Mouse (Mus musculus) thymus, postnatal 14 days (tissue): ENCODE measurements at regions not wholly inside any gene's neighbourhood (a gene's known extent, or its start where the extent isn't known, plus 50 kb on each side); places are given as distances from the start of the nearest gene placed in this dataset.

Experiments
- DNase-seq: peaks from one replicate; pipeline ENCODE4 v3.0.0; 2021

DNA sequence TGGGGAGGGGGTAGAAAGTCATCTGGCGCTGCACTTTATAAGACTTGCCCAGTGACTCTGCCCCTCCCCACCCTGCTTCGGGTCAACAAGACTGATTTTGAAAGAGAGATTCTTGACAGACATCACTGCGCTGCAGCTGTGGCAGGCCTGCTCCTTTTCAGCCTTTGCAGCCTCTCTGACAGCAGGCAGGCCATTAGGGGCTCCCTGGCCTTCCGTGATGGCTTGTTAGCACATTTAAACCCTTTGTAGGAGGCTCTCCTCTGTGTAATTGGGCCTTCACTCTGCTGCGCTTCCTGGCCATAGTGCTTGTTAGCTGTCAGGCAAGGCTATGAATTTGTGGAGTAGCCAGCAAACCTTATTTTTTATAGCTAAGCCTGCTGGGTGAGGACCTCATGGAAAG lies 232.3 kb upstream of the Wscd1 start:
- DNase-seq, result no peak

DNA sequence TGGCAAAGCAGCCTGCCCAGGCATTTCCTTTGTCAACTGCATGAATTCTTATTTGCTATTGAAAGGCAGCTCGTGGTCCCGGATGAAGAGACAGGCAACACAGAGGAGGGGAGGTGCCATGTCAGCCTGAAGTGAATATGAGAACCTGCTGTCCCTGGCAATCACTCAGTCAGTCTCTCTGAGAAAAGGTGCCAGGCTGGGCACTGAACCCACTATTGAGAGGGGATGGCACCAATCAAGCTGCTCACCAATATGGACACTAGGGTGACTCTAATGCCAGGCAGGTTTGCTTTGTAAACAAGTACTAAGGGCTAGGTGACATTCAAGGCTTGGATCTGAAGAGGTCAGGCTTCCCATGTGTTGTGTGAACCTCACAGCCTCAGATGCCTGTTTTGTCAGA lies 222.0 kb upstream of the Wscd1 start:
- DNase-seq, result no peak

DNA sequence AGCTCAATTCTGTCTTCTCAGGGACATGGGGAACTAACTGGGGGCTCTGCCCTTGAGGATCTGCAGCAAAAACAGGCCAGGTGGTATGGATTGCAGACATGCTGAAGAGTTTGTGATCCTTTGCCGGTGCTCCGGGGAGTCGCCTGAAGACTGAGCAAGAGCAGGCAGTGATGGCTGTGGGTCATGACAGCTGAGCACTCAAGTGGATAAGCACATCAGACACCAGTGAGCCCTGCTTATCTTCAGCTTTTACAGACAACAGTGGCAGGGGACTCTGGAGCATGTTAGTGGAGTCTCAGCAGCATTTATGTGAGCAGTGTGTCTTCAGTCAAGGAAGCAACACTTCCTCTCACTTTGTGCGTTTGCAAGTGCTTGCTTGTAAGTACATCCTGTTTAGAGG lies 221.1 kb upstream of the Wscd1 start:
- no peak for DNase-seq

DNA sequence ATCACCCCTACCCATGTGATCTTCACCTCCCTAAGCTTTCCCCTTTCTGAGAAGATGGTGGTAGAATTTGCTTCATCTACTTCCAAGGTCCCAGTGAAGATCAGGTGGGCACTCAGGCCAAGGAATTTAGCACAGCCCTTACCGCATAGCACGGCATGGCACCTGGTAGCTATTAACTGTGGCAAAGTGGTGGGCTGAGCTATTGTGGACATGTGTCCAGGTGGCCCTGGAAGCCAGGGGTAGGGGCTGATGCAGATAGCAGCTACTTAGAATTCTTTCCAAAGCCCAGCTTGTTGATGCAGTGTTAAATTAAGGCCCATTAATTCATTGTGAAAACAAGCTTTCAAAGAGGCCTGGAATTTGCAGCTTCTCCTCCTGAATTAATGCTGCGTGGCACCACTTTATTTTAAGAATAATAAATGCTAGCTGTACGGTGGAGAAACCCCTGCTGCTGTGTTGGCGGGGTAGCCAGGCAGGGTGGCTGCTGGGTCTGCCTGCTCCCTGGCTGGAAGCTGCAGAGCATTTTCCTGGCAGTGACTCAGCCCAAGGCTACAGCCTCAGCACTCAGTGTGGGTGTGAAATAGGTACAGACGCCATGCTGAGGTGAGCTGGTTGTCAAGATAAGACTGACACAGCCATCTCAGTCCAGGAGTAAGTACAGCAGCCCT lies 208.4 kb upstream of the Wscd1 start:
- DNase-seq, result no peak

DNA sequence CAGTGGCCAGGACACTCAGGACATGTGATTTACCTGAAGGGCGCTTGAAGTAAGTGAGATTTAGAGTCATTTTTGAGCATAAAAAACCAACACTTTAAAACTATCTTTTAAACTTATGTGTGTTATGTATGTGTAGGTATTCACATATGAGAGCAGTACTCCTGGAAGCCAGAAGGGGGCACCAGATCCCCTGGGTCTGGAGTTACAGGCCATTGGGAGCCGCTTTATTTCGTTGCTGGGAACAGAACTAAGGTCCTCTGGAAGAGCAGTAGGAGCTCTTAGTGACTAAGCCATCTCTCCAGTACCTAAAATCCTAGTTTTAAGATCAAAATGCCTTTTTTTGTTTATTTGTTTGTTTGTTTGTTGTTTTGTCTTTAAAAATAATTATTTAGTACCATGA lies 192.3 kb upstream of the Wscd1 start:
- DNase-seq, result no peak

DNA sequence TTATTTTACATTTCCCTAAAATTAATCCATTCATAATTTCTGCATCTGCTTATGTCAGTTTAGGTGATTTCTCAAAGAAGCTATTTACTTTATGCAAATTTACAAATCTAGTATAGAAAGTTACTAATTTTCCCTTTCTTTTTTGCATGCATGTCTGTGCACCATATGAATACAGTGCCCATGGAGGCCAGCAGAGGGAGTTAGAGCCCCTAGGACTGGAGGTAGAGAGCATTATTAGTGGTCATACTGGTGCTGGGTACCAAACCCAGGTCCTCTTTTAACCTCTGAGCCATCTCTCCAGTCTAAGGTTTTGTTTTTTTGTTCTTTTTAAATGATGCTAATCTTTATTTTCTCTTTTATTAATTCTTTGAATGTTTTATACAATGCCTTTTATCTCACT lies 184.9 kb upstream of the Wscd1 start:
- DNase-seq, result peak; percentile 13

DNA sequence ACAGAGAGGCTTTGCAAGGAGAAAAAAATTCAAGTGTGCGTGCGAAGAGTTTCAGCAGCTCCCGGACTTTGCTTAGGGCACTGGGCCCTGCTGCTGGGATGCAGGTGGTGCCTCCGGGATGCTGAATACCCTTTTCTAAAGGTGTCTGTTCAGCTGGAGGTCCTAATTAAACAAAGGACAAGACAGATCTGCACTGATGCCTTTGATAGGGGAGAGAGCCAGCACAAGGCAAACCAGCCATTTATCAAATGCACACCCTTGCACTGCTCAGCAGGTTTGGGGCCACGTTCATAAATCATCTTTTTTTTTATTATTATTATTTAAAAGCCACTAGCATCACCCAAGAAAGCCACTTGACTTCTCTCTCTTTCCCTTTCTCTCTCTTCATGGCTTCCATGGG lies 172.9 kb upstream of the Wscd1 start:
- DNase-seq, result no peak

DNA sequence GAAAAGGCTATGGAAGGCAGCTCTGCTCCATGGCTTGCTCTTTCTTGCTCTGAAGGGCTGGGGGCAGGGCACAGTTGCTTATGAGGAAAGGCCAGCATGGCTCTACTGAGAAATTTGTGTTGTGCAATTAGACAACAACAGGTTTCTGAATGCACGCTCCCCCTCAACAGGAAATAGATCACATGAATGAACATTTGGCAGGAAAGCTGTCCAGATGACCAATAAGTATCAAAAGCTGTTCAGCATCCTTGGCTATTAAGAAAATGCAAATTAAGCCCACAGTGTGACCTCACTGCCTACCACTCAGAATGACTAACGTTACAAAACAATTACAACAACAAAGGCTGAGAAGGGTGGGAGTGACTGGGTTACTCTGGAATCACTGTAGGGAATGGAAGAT lies 167.9 kb upstream of the Wscd1 start:
- no peak for DNase-seq

DNA sequence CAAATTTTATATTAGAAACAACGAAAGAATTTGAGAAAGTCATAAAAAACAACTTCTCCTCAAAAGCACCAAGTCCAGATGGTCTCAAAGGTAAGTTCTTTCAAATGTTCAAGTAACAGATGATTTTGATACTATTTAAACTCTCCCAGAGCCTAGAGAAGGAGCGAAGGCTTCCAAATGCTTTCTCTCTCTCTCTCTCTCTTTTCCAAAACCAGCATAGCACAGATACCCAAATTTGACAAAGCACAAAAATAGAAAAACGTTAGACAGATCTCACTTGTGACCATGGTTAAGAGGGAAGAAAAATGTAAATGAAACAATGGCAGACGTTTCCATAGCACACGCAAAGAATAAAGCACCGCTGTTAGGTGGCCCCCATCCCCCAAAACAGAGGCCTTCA lies 158.7 kb upstream of the Wscd1 start:
- DNase-seq, result no peak

DNA sequence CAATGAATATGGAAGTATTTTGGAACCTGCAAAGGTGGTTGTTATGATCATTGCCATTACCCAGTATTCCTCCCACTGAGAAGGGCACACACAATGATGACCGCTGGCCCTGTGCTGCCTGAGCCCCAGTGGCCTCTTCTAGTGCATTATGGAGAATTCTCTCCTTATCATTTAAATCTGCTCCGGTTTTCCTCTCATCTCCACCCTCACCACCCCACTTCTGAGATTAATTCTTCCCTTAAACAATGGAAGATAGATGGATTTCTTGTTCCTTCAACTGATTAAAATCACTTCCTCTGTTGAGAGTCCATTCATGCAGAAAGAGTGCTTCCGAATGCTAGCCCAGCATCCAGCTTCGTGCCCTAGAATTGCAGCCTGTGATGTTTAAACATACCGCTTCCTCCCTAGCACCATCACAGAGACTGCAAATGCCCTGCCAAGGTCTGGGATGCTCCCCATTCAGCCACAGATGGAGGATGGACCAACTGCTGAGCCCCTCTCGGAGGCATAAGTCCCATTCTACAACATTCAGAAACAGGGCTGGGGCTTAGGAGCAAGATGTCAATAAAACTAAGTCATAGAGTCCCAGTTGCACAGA lies 155.4 kb upstream of the Wscd1 start:
- no peak for DNase-seq

DNA sequence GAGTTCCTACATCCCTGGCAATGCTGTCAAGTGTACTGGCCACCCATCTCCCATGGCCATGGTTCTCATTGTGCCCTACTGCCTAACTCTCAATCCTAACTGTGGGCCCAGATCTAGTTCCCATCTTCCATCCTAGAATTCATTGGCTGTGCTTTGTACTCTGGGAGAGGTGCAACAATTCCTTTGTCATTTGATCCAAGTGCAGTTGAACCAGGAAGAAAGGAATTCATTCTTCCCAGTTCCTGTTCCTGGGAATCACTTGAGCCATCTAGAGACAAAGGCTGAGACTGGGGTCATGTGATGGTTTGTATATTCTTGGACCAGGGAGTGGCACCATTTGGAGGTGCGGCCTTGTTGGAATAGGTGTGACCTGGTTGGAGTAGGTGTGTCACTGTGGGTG lies 152.0 kb upstream of the Wscd1 start:
- no peak for DNase-seq

DNA sequence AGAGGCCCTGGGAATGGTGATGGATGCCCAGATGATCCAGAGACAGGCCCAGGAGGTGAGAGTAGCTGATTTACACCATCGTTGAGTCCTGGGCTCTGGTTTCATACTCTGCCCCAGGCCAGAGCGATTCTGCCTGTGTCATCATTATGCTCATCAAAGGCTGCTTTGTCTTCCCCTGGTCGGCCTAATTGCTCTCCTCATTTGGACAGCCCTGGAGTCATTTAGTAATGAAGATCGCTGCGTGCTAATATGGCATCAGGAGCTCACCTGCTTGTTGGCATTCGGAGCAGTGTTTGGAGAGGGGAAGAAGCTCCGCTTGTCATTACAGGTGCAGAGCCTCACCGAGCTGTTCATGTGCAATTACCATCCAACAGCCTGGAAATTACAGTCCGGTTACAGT lies 138.9 kb upstream of the Wscd1 start:
- DNase-seq, result no peak

DNA sequence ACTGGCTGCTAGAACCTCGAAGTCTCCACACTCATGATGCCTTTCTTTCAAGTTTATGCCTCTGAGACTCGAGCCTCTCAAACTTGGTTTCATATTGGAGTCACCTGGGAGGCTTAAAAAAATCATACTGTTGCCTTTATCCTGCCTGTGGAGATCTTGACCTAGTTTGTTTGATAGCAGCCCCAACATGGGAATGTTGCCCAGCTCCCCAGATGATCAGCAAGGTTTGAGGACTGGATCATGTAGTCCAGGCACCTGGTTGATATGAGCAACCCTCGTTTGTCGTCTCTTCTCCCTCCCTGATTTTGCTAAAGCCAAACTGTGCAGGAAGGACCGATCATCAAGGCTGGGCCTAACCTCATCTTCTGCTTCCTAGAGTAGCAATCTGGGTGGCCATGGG lies 134.2 kb upstream of the Wscd1 start:
- DNase-seq, result no peak

DNA sequence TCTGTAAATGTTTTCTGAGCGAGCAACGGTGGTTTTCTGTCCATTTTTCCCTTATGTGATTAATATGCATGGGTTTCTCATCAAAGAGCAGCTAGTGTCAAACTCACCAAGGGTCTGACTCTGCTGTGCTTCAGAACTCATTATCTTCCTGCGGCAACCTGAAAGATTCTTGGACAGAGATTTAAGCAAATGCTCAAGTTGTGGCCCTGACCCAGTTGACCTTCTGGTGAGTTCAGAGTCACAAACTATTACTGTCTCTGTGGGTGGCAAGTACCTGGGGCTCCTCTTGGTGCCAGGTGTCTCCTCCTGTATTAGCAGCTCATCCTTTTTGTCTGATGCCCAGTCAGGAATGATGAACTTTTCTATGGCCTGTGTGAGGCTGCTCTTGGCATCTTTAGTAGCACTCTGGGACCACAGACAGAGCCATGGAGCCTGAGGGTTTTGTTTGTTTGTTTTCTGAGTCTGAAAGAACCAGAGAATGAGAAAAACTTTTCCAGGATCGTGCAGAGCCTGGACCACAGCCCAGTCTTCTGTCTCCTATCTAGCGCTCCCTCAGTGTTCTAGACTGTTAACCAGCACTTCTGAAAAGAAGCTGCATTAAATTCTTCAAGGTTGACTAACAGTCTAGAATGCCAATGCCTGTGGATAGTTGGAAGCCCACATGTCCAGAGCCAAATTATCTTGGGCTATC lies 124.1 kb upstream of the Wscd1 start:
- no peak for DNase-seq

DNA sequence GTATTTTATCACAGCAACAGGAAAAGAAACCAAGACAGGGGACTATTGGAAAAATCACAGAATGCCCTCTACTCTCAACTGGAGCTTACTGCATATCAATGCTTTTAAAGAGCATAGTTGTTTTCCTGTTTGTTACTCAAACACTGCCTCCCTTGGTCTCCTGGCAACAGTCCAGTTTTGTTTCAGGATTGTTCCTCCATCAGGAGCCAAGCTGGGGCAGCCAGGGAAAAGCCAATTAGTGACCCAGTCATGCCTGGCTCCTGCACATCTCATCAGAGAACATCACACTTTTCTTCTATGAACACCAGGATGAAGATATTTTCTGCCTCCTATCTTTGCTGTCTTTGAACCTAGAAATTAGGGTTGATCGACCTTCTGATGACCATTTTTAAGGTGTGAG lies 113.6 kb upstream of the Wscd1 start:
- DNase-seq, result no peak

DNA sequence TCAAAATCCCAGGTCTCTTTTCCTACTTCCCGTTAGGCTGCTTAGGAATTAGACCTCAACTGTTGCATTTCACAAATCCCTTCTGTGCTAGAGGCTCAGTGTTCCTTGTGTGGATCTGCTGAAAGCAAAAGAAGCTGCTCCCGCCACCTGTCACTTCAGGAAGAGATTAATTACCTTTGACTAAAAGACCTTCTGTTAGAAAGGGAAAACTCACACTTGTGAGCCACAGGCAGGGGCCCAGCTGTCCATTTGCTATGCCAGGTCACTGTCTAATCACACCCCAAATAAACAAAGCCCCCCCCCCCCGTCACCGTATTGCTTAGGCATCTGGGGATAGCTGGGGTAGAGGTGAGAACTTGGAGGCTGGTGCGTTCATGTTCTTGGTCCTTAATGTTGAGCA lies 112.9 kb upstream of the Wscd1 start:
- DNase-seq, result no peak

DNA sequence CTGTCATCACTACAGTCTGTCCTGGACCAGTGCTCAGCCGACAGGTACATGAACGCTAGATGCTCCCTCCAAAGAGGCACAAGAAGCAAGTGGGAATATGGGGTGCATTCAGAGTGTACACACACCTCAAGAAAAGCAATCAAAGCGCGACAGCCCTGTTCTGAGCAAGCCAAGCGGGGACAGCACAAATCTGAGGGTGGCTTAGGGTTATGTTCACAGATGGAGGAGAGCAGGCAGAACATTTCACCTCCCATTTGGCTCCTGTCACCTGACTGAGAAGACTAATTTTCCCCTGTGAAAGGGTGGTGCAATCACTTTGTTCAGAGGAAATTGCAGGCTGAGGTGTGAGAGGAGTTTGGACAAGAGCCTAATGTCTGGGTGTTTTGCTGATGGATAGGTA lies 106.8 kb upstream of the Wscd1 start:
- DNase-seq, result no peak

DNA sequence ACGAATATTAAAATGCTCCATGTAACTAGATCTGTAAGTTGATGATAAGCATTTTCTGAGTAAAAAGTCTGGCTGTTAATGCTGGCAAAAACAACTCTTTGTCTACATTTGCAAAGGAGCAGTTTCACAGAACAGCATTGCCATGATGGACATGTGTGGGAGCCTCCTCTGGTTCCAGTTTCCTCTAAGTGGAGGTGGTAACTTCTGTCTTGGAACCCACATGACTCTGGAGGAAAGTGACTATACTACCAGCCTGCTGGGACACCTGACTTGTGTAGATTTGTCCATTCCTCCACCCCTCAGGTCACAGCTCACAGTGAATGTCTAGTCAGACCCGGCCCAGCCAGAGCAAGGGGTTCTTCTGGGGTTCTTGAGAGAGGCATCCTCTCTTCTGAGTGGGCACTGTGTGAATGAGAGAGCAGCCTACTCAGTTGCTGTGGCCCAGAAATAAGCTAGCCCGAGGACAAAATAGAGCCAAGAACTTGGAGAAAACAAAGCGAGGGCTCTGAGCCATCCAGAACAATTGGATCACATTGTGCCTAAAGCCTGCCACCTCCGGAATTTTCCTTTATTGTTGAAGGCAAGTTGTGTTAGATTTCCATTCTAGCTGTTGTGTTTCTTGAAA lies 97.9 kb upstream of the Wscd1 start:
- DNase-seq, result no peak

DNA sequence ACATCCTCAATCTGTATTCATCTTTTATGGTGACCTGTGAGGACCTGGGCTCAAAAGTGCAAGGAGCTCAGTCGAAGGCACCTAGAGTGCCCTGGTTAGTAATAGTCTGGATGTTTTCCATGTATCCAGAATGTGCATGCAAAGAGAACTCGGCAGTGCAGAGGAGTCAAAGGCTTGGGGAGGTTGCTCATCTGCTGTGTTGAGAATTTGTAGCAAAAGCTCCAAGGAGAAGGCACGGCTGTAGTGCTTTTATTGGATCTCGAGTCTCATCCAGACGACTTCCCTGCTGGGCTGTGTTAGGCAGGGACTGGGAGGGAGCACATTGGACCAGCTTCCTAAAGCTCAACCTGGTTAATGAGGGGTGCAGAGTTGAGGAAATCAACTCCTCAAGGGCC lies 97.3 kb upstream of the Wscd1 start:
- no peak for DNase-seq

DNA sequence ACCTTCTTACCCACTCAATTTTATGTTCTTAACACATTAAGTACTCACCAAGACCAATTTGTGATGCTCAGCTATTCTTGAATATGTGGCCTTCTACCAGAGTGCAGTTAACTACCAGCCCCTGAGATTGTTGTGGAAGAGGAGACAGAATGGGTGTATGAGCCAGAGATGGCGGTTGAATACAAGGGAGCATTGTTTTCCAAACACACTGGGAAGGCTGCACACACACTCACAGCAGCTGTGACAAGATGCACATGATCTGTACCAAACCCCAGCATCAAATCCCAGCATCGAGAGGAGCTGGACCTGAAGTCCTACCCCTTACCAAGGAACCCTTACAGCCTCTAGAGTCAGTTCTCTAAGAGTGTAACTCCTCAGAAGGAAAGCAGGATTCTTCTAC lies 91.4 kb upstream of the Wscd1 start:
- DNase-seq, result no peak

DNA sequence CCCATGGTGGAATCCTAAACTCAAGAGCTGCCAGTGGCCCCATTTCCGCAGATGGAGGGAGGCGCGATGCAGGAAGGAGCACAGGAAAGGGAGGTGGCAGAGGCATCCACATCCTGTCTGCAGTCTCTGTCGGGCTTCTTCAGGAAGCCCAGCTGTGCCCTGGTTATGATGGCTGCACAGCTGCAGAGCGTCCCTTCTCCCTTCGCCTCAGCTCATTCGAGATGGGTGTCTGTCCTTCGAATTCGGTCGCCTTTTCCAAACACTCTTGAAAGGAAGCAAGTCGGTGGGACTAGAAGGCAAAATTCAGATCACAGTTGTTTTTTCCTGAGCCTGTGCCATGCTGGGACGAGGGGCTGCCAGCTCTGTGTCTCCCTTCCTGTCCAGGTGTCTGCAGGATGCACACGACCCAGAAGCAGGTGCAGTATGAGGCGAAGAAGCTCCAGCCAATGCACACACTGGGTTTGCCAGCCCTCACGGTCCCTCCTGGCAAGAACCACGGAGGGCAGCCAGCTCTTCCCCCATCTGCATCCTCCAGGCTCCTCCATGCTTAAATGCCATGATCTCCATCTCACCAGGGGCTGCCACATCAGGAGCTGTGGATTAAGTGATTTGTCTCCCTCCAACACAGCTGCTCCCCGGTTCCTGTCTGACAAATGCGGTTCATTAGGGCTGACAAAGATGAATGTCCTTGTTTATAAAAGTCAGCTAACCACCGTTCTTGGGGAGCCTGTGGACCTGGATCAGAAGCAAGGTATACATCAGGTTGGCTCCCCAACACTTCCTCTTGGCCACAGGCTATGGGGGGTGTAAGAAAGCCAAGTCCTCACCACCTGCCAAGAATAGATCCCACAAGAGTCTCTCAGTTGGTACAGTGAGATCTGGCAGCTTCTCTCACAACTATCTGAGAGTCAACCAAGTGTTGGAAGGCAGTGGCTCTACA lies 79.3 kb upstream of the Wscd1 start:
- peak; percentile 78 for DNase-seq

DNA sequence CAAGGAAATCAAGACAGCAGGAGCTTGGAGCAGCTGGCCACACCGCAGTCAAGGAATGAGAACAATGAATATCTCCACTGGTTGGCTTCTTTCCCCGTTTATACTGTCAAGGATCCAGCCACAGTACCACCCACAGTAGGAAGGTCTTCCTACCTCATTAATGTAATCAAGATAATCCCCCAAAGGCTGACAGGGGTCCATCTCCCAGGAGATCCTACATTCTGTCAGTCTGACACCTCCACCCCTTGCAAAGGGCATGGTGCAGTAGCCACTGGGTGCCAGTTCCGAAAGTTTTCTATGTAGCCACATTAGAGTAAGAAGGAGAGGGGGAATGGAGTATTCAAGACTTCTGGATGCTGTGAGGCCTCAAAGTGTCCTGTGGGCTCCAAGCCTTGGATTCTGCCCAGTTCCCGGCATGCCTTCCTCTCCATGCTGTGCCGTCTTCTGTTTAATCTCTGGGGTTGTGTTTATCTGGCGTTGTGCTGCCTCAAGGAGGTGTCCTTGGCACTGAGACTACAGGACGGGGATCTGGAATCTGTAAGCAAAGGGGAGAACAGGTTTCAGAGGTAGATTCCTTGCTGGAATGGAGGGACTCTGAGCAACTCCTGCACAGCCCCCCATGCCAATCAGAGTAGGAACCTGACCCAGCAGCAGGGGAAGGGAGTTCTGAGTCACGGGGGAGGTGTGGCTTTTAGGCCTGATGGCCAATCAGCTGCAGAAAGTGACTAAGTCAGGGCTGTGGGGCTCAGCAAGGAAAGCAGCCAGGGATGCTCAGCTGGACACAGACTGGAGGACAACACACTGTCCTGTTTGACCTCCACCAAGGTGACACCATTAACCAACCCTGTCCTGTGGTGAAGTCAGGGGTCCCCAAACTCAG lies 77.3 kb upstream of the Wscd1 start:
- DNase-seq, result no peak
